Mouse (Mus musculus) spleen, adult 2 months (tissue): ENCODE results near the gene Sstr3. TPM values are rescaled to one million over a fixed set of nuclear protein-coding genes. Genes with fewer than 3 reads are reported as not detected.

ENCODE experiments used
- DNase-seq, 2 experiments: peaks; one replicate each; pipeline versions ENCODE4 v3.0.0 to v3.0.0-alpha.2; 2012 to 2021; ENCODE audit warnings: low spot score in 2 of 2, low read depth in 1 of 2
- H3K27ac ChIP-seq: fragments of 200-500 bp; 2 replicates; pipeline ENCODE4 v1.5.1; 2012; ENCODE audit warnings: low read length, inconsistent platforms; ENCODE audit not compliant: insufficient read depth
- H3K27me3 ChIP-seq: fragments of 200-500 bp; 2 replicates; pipeline ENCODE4 v1.6.1; 2012; ENCODE audit warnings: mild to moderate bottlenecking, moderate library complexity, low read length, inconsistent platforms; ENCODE audit not compliant: control insufficient read depth, insufficient read depth
- H3K36me3 ChIP-seq: fragments of 200-500 bp; 2 replicates; pipeline ENCODE4 v1.6.1; 2012; ENCODE audit warnings: mild to moderate bottlenecking, low read length, inconsistent platforms; ENCODE audit not compliant: control insufficient read depth, insufficient read depth
- H3K4me1 ChIP-seq: fragments of 200-500 bp; 2 replicates; pipeline ENCODE4 v1.6.1; 2011; ENCODE audit warnings: inconsistent platforms; ENCODE audit not compliant: control insufficient read depth, insufficient read depth, insufficient read length
- H3K4me3 ChIP-seq: fragments of 200-500 bp; 2 replicates; pipeline ENCODE4 v1.5.1; 2011; ENCODE audit warnings: mild to moderate bottlenecking, inconsistent platforms; ENCODE audit not compliant: insufficient read depth, insufficient read length; ENCODE audit errors: extremely low read depth
- CTCF ChIP-seq: fragments of 200-500 bp; IDR thresholded peaks from 2 replicates; pipeline ENCODE4 v1.5.1; 2011; ENCODE audit warnings: mild to moderate bottlenecking, inconsistent platforms; ENCODE audit not compliant: insufficient read depth, insufficient read length, insufficient replicate concordance; ENCODE audit errors: extremely low read depth
- POLR2A ChIP-seq: fragments of 200-500 bp; IDR thresholded peaks from 2 replicates; pipeline ENCODE4 v1.6.1; 2011; ENCODE audit warnings: low read depth, low read length, inconsistent platforms
- WGBS: fragments of 180-500 bp; shearing (Covaris S2); methylation state at CpG from one replicate; pipeline ENCODE4 v1.1.7; 2018; 5-methylcytosine and 5-hydroxymethylcytosine counted together
- polyA plus RNA-seq: library from polyadenylated mRNA; depleted of rRNA; stranded (reverse); fragments of >200 nt; gene quantifications from 2 replicates; pipeline ENCODE4 v1.2.3, GENCODE M21; 2012

Gene Sstr3
- polyA plus RNA-seq, 1 experiment, result 0.26 TPM

DNA sequence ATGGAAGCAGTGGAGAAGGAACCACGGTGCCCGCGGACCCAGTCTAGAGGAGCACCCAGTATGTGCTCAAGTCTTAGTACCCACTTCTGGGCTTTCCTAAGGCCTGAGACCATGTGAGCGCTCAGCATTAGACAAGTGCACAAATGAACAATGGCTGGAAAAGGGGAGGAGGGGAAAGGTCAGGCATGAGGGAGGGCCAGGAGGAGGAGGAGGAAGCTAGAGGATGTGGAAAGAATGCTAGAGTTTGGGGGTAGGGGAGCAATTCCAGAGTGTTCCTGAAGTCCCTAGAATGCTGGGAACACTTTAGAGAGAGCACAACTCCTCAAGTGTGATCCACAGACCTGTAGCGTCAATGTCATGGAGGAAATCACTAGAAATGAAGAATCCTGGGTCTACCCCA, 20.3 kb downstream of the Sstr3 start:
- Histone ChIP-seq H3K4me1 (peaks cover 11% of the 10 kb centered on the region), H3K36me3 (no peaks in the 10 kb centered on the region), H3K27me3 (no peaks in the 10 kb centered on the region), H3K27ac (no peak overlapping the region), H3K4me3 (no peak overlapping the region)
- TF ChIP-seq POLR2A (no peak), CTCF (no peak)
- no peak for DNase-seq
- WGBS, result 94% methylated on average over 5 of the region's 5 CpGs

GRCm38 (mm10) chr15:78521892-78522291, 22.6 kb downstream of the Sstr3 start:
- TF ChIP-seq CTCF (no peak), POLR2A (no peak)
- Histone ChIP-seq H3K27me3 (no peaks in the 10 kb centered on the region), H3K4me3 (no peak overlapping the region), H3K4me1 (peaks cover 13% of the 10 kb centered on the region), H3K27ac (no peak overlapping the region), H3K36me3 (no peaks in the 10 kb centered on the region)
- no peak for DNase-seq
- 44% methylated on average over 6 of the region's 6 CpGs for WGBS

GRCm38 (mm10) chr15:78521331-78521730, 23.2 kb downstream of the Sstr3 start:
- no peak for DNase-seq
- TF ChIP-seq CTCF, result no peak
- TF ChIP-seq POLR2A, result no peak
- no peak overlapping the region for H3K4me3 ChIP-seq
- WGBS, result 88% methylated on average over 8 of the region's 8 CpGs
- H3K4me1 ChIP-seq, result peaks cover 13% of the 10 kb centered on the region
- no peaks in the 10 kb centered on the region for H3K36me3 ChIP-seq
- H3K27ac ChIP-seq, result no peak overlapping the region
- H3K27me3 ChIP-seq, result no peaks in the 10 kb centered on the region

DNA sequence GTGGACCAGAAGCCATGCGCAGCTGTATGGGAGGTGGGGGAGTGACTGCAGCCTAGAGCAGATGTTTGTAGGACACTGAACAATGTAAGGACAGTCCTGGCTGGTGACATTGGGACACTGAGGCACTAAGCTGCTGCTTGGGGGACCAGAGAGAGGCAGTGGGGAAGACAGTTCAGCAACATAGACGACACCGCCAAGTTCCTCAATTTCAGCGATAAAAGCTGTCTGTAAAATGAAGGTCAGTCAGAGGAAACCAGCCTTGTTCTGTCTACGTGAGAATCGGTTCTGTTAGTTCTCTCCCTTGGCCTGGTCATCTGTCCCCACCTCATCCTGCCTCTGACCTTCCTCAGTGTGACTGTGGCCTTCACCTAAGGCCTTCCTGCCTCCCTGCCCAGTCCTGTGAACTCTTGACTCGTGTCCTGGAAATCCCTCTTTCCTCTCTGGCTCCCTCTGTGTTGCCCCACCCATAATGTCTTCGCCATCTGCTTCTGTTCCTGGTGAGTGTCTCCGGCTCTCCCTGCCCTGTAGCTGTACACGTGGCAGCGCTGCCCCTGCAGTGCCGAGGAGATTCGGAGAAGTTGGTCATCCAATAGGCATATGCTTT, 24.3 kb downstream of the Sstr3 start:
- H3K36me3 ChIP-seq, result no peaks in the 10 kb centered on the region
- no peaks in the 10 kb centered on the region for H3K27me3 ChIP-seq
- 0 out of 2 replicates have a peak overlapping the region, but pooled peaks have one; percentile 40 for H3K27ac ChIP-seq
- whole genome bisulfite sequencing, result 54% methylated on average over 13 of the region's 13 CpGs
- DNase-seq, result no peak
- no peak overlapping the region for H3K4me3 ChIP-seq
- peaks cover 13% of the 10 kb centered on the region for H3K4me1 ChIP-seq
- TF ChIP-seq CTCF (no peak), POLR2A (no peak)

- peaks cover 16% of the 10 kb centered on the region for H3K4me1 ChIP-seq
- H3K36me3 ChIP-seq, result no peaks in the 10 kb centered on the region
- no peak overlapping the region for H3K27ac ChIP-seq
- H3K4me3 ChIP-seq, result no peak overlapping the region
- no peaks in the 10 kb centered on the region for H3K27me3 ChIP-seq
- no peak for TF ChIP-seq CTCF
- TF ChIP-seq POLR2A, result no peak
- WGBS, result 28% methylated on average over 7 of the region's 7 CpGs
- DNase-seq, result no peak
These were observed 26.3 kb downstream of the Sstr3 start for GRCm38 (mm10) chr15:78518221-78518620.

- Histone ChIP-seq H3K27me3 (no peaks in the 10 kb centered on the region), H3K4me1 (peaks cover 19% of the 10 kb centered on the region), H3K36me3 (no peaks in the 10 kb centered on the region), H3K4me3 (no peak overlapping the region), H3K27ac (no peak overlapping the region)
- DNase-seq, result no peak
- TF ChIP-seq CTCF (no peak), POLR2A (no peak)
- WGBS, result 43% methylated on average over 6 of the region's 6 CpGs
These were observed 28.7 kb downstream of the Sstr3 start for GRCm38 (mm10) chr15:78515759-78516158.

DNA sequence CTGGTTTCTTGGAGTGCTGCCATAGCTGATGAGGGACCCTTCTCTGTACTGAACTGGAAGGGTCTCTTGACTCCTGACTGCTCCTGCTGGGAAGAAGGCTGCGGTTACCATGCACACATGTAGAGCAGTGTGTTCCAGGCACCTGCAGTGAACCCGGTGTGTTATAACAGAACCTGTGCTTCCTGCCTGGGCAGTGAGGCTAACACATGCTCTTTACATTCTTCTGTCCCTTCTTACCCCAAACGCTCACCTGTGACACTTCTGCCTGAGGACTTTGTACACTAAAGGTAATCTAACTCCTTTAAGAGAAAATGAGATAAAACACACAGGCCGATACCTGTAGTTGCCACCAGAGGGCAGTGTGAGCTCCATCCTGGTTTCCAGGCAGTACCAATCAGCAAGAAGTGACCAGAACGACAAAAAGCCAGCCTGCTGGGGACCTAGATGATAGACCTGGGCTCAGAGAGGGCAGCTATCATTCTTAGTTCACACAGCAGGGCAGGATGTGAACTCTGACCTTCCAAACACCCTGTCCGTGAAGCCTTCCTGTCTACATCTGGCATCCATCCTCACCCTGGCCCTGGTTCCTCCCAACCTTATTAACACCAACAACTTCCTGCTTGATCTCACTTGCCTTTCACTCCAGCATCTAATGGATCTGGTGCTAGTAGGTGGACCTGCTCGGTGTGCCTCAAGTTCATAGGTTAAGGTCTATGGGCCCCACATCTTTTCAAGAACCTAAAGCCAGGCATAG, 29.9 kb downstream of the Sstr3 start:
- H3K27ac ChIP-seq, result peak overlapping the region; percentile 2; the same call in 1 of the 2 replicates
- H3K4me3 ChIP-seq, result no peak overlapping the region
- peak; percentile 75; the same call in 1 of the 2 replicates for TF ChIP-seq CTCF
- no peak for TF ChIP-seq POLR2A
- no peaks in the 10 kb centered on the region for H3K36me3 ChIP-seq
- peaks cover 23% of the 10 kb centered on the region; the same call in 1 of the 2 replicates for H3K4me1 ChIP-seq
- no peaks in the 10 kb centered on the region for H3K27me3 ChIP-seq
- 35% methylated on average over 7 of the region's 7 CpGs for WGBS
- peak; percentile 53 to 65 for DNase-seq
